Mouse (Mus musculus): ENCODE data around the gene Lcn2. TPM values are rescaled to one million over a fixed set of nuclear protein-coding genes. Genes with fewer than 3 reads are reported as not detected.

Lcn2 gene
- total RNA-seq (2022) = 1 to 10 TPM in 2 of 4 experiments, under 1 TPM in 1, not detected in 1; 0.35 to 2.8 (median 2.0) TPM

DNA sequence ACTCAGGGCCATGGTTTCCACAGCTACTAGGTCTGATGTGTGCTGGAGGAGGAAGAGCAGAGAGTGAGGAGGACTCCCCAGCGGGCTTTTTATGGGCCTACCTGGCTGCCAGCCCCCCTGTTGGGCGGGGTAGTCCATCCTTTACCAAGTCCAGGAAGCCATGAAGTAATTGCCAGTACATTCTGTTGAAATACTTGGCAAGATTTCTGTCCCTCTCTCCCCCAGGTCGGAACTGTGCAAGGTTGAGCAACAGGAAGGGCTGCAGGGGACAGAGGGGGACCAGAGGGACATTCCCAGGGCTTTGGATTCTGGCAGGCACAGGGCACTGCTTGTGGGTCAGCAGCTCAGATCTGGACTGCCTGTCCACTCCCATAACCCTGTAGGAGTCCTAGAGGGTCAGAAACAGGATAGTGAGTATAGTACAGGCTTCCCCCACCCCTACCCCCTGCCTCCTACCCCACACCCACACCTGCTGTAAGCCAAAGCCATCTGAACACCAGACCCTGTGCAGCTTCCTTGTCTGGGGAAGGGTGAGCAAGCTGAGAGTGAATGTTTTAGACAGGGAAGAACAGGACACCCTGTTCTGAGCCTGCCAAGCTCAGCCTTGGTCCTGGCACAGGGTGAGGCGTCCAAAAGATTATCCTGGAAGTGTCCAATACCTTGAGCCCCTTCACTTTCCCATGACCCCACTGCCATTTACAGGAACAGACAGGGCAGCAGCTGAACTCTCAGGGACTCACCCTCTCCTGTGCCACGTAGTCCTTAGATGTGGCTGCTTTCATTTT, at the start of gene Lcn2:
Gene Lcn2, minus strand, starts transcription at position 547 of the 785 bp plus-strand sequence.
- DNase-seq (ENCODE audit: low spot score in 2 of 2) = no peak

DNA sequence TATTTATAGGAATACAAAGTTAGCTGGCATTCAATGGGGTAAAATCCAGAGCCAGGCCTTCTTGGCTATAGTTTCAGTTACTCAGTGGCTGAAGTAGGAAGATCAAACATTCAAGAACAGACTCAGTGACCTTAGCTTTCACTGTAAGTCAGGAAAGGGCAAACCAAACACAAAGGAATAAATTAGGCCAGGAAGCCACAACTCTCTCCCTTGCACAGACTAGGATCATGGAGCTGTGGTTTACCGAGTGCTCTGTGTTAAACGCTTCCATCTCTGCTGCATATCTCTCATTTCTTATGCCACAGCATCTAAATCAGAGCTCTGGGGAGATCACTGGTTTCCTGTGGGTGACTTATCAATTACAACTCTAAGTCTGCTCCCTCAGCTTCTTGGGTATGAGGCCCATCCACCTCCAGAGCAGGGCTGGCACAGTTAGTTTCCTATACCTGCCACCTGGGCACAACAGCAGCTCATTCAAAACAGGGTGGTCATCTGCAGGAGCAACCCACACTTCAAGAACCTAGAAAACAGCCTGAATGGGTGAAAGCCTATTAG, 49.6 kb upstream of the Lcn2 start:
- DNase-seq (ENCODE audit: low spot score in 2 of 2) = no peak

DNA sequence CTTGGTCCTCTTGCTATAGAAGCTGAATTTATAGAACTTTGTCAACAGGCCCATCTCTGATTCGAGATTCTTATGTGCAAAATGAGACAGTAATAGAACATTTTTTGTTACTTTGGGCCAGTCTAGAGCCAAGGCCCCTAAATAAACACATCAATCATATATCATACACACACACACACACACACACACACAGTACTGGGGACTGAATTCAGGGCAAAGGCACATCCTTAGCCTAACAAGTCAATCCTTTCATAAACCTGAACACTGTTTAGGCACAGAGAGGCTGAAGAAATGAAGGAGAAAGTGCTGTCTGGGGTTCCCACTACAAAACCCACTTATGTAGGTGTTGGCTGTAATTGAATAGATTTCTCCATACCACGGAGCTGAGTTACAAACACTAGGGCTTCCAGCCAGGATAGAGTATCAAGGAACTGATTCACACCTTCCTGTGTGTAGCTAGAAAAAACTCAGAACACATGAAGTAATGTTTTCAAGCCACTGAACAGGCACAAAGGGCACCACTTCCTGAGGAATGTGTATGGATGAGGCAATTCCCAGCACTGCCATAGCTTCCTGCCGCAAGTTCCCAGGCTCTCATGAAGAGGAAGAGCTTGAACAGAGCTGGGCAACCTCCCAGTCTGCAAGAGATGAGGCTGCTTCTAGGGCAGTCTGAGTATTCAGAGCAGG, 48.8 kb upstream of the Lcn2 start:
- no peak for DNase-seq (ENCODE audit: low spot score in 2 of 2)

DNA sequence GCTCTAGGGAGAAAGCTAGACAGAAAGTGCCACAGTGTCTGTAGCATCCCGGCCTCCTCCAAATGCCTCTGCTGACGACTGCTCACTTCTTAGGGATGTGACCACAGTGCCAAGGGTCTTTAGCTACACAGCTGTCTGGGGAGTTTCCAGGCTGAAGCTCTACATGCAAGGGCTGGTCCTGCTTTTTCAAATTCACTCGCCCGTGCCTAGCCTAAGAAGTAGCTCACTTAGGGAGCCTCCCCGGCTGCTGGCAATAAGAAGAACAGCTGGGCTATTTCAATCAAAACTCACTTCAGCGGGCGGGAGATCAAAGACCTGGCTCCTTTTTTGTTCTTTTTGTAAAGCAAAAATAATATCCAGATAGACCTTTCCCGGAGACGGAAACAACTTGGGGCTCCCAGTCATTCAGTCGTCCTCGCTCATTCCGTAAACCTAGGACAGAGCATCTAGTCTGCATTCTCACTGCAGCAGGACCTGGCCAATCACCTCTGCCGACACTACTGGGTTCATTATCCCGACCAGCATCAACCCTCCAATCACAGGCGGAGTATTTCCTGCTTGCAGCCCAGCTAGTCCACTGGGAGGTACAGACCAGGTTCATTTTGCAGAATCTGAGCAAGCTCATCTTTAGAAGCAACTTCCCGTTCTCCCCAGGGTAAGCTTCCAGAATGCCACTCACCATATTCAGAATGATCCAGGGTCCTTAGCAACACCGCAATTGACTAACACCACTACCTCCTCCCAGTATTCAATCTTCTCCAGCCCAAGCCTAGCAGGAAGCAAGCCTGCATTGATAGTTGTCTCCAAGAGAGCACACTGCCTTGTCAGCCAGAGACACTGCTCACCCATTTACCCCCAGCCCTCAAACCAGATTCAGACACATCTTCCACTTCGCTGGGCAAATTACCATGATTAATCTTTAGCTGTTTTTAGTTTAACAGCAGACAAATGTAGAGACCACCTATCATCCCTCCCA, 42.9 kb upstream of the Lcn2 start:
- DNase-seq (ENCODE audit: low spot score in 2 of 2) = peak; percentile 90

DNA sequence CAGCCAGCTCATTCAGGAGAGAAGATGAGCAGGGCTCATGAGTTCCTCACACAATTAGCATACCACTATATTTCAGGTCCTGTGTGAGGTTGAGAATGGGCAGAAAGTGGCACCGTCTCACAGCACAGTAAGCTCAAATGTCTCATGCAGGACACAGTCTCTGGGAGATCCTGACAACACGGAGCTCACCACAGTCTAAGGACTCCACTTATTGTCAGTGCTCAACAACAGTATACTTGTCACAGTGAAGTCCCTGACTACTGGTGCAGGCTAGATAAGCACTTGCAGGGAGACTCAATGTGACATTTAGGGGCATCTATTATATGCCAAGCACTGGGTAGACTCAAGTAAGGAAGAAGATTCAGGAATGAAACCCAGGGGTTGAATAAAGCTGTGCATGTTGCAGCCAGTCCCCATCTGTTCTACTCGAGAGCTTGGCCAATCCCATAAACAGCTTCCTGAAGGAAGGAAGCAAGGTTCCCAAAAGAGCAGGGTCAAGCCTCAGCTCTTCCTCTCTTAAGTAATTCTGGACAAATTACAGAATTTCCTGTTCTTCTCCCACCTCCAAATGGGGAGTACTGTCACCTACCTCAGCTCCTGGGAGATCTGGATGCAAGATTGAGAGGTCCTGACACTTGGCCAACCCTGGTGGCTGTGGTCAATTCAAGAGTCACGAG, 41.3 kb upstream of the Lcn2 start:
- no peak for DNase-seq (ENCODE audit: low spot score in 2 of 2)

DNA sequence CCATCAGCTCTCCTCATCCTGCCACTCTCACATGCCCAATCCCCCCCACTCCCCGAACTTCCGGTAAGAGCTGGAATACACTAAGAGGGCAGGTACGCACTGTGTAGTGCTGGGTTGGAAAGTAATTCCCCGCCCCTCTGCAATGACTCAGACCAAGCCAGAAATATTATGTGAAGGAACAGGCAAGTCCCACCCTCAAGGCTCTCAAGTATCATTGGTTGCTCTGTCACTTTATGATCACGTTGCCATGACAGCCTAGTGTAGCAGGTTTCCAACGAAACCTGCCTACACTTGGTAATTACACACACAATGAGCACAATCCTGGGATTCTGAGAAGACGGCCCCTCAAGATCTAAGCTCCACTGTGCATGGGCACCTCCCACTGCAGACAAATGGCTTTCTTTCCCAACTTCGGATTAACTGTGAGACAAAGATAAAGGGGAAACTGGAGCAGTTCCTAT, 40.2 kb upstream of the Lcn2 start:
- DNase-seq (ENCODE audit: low spot score in 2 of 2) = peak; percentile 62 to 73

DNA sequence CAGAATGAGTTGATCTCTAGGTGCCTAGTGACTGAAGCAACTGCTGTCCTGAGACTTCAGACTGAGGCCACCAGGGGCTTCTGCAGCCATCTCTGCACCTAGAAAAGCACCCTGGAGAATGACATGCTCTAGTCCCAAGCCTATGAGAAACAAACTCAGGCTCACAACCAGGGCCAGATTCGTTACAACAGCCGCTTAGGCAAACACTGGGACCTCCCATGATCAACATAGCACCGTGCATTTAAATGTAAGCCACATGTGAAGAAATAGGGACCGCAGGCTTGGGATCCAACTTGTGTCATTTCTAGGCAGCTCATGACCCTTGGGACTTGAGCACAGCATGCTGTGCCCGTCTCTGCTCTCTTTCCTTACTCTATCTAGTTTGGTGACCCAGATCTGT, 39.7 kb upstream of the Lcn2 start:
- DNase-seq (ENCODE audit: low spot score in 2 of 2) = no peak

DNA sequence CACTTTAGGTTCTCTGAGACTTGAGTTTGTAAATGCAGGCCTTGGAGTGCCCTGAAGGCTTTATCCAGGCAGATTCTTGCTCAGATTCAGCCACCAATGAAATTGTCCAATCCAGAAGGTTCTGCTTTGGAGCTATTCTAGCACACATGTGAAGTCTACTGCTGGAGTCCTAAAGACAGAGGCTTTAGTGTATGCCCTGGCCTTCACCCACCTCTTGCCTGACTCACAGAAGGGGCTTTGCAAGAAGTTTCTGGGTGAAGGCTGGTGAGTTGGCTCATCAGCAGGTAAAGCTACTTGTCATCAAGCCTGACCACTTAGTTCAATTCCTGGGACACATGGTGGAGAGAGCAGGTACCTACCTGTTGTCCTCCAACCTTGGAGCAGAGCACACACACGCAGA, 38.1 kb upstream of the Lcn2 start:
- DNase-seq (ENCODE audit: low spot score in 2 of 2) = no peak

DNA sequence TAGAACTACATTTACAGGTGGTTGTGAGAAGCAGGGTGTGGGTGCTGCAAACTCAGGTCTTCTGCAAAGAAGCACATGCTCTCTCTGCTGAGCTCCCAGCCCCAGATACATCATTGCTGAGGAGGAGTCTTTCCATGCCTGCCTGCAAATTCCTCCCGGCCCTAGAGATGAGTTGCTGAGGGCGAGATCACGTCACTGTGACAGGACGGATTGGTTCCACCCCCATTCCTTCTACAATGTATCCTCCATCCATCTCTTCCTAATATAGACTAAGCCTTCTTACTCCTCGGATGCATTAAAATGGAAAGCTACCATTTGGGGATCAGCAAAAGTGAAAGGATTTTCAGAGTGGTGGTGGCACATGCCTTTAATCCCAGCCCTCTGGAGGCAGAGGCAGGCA, 37.5 kb upstream of the Lcn2 start:
- DNase-seq (ENCODE audit: low spot score in 2 of 2) = no peak

DNA sequence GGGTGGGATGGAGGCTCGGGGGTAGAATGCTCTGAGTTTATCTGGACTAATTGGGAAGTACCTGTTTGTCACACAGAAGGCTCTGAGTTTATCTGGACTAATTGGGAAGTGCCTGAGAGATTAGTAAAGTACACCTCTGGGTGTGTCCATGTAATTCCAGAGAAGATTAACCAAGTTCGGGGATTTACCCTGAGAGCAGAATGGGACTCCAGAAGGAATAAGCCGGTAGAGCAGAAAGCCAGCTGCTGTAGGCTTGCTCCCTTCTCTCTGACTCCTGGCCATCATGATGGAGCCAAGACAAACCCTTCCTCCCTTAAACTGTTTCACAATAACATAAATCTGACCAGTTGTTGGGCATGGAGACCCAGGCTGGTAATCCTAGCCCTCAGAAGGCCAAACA, 36.7 kb upstream of the Lcn2 start:
- no peak for DNase-seq (ENCODE audit: low spot score in 2 of 2)

DNA sequence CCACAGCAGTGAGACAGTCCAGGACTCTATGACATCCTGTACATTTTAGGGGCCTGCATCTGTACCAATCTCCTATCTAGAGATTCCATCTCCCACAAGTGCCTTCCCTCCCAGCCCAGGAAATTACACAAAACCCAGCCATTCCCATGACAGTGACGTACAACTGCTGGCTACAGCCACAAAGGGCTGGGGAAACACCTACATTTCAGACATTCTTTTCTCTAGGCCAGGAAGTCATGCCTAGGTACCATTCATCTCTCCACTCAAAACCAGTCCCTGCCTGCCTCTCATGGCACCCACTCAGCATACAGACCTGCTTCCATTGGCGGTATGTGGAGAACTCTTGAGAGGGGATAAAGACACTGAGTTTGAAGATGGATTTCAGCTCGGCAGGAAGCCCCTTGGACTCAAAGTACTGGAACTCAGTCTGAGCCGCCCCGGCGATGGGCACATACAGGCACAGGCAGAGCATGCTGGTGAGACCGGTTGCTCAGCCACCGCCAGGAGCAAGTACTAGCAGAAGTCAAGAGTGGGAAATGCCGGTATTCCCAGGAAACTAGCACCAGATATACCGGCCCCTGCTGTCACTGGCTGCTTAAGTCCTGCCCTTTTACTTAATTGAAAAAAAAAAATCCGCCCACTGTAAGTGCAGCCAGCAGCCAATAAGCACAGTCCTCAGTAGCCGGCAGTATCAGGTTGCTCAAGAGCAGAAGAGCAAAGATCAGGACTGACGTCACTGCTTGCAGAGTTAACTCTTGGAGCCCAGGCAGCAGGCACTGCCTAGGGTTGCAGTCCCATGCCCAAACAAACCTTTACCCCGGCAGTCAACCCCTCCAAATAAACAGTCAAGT, 35.7 kb upstream of the Lcn2 start:
- DNase-seq (ENCODE audit: low spot score in 2 of 2) = no peak

DNA sequence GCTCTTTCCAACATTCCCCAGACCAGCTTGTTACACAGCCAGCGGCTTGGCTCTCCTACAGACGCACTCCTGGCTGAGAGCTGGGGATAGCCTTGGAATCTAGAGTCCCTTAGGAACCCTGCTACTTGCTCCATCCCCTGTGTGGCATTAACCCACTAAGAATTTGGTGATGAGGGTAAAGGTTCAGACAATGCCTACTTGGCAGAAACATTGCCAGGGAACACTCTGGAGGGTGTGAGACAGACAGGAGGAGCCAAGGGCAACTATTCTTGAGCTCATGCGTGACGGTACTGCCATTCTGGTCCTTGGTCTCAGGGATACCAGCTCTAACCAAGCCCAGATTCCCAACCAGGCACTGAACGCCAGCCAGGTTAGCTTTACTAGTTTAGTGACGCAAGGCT, 33.8 kb upstream of the Lcn2 start:
- no peak for DNase-seq (ENCODE audit: low spot score in 2 of 2)

DNA sequence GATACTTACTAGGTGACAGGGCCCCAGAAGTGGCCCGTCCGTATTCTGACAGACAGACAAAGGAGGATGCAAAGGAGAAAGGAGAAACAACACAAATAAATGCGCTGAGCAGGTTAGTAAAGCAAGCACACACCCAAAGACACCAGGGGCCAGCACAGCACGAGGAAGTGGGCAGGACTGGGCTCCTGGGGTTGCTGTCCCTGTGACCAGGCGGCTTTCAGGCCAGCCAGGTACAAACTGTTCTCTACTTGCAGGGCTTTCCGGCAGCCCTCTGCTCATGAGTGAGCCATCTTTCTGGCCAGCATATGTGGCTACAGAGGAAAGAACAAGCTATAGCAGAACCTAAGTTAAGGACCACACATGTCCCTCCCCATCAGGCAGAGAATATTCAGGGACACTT, 32.6 kb upstream of the Lcn2 start:
- no peak for DNase-seq (ENCODE audit: low spot score in 2 of 2)

DNA sequence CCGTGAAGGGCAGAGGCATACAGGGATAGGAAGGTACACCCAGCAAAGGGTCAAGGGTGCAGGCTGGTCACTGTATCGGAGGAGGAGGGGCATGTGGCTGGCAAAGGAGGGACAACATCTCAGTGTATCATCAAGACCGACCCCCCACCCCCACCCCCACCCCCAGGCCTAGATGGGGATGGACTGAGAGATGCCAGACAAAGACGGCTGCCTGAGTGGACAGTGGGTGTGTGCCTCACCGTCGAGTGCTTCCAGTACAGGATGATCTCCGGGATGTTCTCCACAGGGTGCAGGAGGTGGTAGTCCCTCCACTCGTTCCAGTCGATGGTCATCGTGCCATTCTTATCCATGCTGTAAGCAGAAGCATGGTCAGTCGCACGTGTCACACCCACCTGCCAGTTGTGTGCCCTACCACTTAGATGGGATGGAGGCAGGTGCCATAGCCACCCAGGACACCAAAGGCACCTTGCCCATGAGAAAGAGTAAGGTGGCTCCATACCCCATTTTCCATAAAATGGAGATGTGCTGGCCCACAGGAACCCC, 32.1 kb upstream of the Lcn2 start:
- no peak for DNase-seq (ENCODE audit: low spot score in 2 of 2)

DNA sequence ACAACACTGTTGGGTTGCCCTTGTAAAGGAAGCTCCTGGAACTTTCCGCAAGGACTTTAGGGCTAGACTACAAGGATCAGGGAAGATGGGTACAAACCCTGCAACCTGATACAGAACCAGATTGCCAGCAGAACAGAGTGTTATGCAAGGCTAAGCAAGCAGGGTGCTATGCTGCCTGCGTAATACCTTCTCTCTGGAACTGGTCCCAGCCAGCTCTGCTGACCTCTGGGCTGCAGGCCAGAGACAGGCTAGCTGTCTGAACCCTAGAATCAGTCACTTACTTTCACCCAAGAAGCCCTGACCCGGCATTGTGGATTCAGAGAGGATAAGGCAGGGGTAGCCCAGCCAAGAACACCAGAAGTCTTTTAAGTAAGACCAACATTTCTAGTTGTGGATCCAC, 31.3 kb upstream of the Lcn2 start:
- no peak for DNase-seq (ENCODE audit: low spot score in 2 of 2)

DNA sequence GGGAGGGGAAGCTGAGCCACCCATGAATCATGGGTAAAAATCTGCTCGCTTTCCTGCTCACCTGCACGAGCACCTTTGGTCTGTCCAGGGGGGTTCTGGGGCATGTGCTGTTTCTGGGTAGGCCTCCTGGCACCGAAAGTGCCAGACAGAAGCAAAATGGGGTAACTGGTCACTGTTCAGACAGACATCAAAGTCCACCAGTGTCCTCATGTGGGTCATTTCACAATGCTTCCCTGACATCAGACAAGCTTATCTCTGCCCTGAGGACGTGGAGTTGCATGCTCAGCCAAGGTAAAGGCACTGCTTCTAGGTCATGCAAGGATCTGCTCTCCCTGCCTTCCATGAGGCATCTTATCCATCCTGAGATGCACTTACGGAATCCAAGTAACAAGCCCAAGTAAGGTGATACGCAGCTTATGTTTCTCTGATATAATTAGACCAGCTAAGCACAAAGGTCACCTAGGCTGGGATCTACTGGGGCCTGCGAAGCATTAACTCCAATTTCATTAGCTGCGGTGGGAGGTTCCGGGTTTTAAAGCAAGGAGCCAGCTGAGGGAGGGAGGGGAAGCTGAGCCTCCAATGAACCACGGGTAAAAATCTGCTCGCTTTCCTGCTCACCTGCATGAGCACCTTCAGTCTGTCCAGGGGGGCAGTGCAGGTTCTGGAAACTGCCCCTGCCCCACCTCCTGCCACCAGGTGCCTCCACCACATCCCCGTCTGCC, 30.5 kb upstream of the Lcn2 start:
- DNase-seq (ENCODE audit: low spot score in 2 of 2) = no peak

DNA sequence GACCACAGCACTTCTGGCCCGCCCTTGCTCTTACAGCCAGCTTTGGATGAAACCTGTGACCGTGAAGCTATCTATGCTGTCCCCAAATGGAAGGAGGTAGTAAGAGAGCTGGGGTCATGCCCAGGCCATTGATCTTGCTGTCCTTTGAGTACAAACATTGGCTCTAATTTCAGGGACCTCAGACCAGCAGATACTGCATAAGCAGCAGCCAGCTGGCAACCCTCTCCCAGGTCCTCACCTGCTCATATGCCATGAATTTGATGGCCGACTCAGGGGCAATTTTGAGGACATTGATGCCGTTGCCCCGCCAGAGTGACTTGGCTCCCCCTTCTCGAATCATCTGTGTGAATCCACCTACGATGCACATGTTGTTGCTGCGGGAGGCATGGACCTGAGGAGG, 29.4 kb upstream of the Lcn2 start:
- no peak for DNase-seq (ENCODE audit: low spot score in 2 of 2)

DNA sequence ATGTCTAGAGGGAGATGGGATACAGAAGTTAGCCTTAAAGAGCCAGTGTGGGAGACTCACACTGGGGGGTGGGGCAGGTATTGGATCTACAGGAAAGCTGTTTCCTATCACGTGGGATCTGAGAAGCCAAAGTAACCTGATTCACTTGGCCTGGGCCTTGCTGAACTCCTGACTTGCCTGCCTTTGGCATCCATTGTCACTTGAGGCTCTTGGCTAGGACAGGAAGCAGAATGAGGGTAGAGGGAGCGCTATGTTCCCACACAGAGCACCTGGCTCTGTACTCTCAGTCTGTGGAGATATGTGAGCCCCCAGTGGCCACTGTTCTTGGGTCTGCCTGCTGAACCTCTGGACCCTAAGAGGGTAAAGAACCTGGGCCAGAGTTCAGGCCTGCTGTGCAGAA, 28.5 kb upstream of the Lcn2 start:
- no peak for DNase-seq (ENCODE audit: low spot score in 2 of 2)

DNA sequence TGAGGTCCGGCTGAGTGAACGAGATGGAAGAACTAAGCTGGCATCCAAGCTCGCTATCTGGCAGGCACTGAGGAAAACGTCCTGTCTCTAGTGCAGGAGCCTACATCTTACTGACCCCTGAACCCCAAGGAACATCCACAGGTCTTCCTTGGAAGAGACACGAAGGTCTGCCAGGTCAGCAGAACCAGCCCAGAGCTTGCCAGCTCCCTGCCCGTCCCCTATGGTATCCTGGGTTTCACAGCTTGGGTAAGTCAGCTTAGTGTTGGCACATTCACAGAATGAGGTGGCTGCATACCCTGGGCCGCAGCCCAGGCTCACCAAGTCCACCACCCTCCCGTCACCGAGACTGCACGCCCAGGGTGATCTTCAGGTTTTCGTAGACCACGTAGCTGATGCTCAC, 27.7 kb upstream of the Lcn2 start:
- no peak for DNase-seq (ENCODE audit: low spot score in 2 of 2)
